Mouse (Mus musculus) right cerebral cortex, adult 18-20 months (tissue): Measurements from ENCODE around the gene Arhgap27.
A peak's percentile ranks its signal among the peaks of the same experiment; 100 is the strongest.

ENCODE experiments used
- DNase-seq: peaks from one replicate; pipeline ENCODE4 v3.0.0; 2022; ENCODE audit warnings: mixed read lengths

The Arhgap27 gene

DNA sequence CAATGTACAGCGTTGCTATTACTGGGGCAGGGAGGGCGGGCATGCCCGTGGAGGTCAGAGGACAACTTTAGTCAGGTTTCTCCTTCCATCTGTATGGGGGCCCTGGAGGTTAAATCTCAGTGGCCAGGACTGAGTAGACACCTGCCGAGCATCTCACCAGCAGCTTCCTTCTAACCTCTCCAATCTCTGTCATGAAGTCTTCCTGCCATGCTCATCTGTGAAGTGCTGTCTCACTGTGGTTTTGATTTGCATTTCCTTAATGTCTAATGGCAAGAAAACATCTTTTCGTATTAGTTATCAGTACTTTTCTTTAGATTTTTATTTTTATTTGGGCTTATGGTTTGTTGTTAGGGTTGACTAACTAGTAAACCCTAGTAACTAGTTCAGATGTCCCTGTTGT lies 17.0 kb upstream of the Arhgap27 start:
- no peak for DNase-seq

DNA sequence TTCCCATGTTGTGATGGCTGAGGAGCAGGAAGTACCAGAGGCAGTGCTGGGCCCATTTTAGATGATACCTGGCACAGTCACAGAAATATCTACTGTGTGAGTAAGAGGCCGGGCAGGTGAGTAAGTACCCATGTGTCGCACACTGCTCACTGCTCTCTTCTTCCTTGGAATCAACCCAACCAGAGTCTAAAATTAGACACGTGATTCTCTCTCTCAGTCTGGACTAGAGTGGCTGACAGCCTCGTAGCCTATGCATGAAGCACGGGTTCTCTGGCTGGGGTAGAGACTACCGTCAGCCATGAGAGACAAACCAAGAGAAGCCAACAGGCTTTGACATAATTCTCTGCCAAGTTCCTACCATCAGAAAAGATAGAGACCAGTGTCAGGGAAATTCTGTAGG lies 14.8 kb upstream of the Arhgap27 start:
- DNase-seq: no peak

DNA sequence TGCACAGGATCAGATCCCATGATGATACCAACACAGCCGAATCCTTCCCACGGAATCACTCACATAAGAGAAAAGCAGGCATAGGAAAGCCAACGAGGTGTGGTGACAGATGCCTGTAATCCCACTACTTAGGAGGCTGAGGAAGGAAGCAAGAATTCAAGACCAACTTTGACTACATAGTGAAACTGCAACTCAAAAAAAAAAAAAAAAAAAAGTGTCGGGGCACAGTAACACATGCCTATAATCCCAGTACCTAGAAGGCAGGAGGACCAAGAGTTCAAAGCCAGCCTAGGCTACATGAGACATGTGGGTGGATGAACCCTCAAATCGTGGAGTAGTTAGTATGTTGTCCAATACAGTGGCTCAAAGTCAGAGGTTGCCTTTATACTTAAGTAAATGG lies 12.3 kb upstream of the Arhgap27 start:
- DNase-seq: no peak

DNA sequence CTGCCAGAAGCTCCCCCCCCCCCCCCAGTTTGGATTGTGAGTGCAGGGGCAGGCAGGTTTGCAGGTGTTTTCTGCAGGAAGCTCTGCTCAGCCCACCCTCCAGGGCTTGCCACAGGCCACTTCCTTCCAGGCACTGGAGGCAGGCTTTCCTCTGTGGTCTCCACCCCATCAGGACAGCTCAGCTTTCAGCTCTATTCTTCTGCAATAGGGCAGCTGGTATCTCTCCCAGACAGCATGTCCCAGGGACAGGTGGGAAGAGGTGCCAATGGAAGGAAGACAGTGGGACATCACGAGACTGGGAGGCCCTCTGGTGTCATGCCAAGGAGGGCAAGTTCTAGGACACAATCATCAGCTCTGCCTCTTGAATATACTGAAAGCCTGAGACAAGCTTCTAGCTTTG lies 11.8 kb upstream of the Arhgap27 start:
- no peak for DNase-seq

DNA sequence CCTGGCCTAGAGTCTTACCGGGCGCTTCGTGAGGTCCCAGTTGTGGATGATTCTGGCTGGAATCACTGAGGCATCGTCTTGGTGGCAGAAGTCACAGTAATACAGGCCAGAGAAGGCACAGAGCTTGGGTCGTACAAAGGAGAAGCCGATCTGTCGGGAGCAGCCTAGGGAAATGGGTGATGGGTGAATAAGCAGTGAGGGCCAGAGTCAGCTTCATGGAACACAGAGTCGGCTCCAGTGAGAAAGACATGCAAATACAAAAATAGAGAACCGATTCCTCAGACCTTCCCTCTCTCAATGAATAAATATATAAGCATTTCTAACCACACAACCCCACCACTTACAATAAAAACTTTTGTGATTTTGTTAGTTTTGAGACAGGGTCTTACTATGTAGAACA lies 10.4 kb upstream of the Arhgap27 start:
- DNase-seq: no peak

DNA sequence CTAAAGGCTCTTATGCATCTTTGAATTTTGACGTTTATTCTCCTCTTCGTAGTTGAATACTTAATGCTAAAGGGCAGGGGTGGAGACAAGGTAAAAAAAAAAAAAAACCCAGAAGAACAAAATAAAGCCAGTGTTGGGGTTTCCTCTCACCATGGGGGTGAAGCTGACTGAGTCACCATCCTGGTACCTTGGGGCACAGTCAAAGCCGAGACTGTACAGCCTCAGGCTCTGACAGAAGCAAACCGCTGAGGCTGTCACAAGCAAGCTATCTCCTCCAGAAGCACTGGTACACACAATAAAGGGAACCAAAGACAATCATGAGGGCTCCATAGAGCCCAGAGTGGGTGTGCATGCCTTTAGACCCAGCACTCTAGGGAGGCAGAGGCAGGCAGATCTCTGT lies 9.1 kb upstream of the Arhgap27 start:
- DNase-seq: no peak

DNA sequence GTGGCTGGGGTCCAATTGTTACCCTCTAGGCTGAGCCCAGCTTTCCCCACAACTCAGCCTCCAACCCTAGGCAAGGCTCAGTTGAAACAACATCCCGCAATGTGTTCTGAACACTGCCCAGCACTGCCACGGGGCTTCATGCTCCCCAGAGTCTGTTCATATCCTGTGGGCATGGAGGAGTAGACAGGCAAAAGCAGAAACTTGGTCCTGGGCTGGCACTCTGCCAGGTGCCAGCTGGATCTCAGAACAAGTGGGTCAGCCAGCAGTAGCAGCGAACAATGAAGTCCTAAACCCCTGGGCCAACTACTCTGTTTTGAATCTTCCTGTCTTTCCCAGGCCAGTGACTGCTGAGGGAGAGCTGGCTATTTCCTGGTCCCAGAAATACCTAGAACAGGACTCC lies 8.6 kb upstream of the Arhgap27 start:
- DNase-seq: peak; percentile 46

DNA sequence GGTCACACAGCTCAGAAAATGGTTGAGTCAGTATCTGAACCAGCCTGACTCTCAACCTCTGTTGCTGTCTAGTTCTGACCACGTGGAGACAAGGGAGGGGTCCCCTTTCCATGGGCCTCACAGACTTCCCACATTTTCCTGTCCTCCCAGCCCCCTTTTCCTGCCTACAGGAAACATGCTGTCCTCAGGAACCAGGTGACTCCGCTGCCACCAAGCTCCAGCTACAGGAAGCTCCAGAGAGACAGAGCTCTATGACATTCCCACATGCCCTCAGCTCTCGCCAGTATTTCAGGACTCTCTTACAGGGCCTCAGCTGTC lies 7.7 kb upstream of the Arhgap27 start:
- no peak for DNase-seq

DNA sequence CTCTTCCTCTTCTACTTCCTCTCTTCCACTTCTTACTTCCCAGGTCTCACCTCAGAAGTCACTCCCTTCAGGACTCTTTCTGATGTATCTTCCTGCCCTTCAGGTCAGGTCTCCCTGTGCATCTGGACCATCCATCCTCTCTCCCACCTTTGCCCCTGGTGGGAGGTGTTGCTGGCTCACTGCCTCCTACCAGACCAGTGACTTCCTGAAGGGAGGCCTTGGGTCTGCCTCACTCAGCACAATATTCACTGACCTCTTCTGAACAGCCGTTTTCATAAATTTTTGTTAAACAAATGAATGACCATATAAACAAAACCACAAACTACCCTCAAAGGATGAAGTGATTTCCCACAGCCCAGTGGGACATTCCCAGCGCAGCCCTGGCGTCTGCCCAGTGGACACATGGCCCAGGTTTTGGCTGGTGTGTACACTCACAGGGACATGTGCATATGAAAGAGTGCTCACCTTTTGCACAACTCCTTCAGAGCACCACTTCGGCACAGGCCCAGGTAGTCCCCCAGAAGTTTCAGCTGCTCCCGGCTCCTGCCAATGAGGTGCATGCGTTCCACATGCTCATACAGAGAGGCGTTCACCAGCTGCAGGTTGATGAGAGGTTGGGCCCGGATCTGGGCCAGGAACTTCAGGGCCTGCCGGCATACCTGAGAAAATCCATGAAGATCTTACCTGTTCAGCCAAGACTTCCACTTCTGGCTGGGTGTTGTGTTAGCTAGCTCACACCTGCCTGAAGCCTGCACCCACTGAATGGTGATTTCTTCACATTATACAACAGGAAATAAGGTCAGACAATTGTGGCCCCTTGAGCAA lies 7.1 kb upstream of the Arhgap27 start:
- no peak for DNase-seq

DNA sequence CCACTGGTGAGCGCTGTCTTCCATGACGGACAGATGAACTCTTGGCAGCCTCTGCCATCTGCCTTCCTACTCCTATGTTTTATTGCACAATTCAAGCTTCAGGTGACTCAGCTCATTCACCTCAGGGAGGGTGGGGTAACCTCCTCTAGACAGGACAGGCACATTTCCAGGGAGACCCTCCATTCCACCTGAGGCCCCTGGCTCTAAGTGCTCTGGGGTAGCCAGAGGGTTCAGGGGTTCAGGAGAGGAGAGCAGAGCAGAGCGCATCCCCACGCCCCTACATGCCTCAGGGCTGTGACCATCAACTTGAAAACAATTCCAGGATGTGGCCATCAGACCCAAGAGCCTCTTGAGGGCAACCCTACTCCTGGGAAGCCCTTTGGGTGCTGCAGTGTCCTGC lies 2.0 kb upstream of the Arhgap27 start:
- DNase-seq: no peak

DNA sequence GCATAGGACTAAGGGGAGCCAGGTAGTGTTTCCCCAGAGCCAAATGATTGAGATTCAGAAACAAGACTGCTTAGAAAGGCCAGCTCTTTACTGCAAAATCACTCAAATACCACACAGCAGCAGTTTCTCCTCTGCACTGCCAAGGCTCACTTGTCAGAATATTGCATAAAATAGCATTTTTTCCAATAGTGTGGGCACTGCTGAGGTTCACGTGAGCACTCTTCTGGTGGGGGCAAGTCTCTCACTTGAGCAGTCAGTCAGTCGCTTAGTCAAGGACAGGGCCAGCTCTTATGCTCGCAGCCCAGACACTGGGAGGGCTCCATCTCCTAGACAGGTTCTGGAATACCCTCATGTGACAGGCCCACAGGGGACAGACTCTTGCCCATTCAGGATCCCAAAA lies 1.5 kb upstream of the Arhgap27 start:
- DNase-seq: peak; percentile 36

DNA sequence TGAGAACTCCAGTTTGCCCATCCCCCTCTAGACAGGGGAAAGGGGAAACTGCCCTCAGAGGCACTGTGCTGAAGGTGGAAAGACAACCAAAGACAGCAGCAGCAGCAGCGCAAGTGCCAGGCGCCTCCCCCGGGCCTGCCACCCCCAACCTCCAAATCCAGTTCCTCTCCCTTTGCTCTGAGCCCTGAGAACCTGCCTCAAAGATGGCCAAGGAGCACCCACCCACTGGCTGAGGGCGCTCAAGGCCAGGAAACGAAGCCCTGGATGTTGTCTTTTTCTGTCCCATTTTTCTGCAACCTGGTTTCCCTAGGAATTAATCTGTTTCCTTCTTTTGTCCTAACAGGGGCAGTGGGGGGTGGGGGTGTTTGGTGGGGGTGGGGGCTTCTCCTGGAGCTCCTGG lies 843 bp upstream of the Arhgap27 start:
- DNase-seq: peak; percentile 35

DNA sequence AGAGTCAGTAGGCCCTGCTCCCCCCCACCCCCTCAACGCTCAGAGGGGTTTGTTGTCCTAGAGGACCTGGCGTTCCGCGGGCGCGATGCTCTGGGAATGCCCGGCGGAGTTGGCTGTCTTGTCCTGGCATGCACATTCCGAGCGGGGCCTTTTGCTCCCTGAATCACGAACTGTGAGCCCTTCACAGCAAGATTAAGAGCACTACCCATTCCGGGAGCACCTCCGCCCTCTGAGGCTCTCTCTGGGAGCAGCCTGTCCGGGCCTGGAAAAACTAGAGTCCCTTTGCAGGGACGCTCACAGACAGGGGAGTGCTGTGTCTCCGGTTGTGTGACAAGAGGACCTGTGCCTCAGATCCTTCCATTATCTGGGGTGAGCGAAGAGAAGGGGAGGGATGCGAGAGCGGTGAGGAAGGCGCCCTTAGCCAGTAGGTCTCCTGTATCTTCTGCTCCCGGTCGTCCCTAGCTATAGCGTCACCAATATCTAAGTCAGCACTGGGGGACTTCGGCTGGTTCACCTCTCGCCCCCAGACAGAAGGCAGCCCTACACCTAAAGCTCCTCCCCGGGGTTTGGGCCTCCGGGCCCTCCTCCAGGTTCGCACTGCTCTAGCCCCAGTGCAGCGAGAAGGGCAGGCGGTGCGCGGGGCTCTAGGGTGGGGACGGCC lies 841 bp downstream of the Arhgap27 start:
- DNase-seq: no peak

DNA sequence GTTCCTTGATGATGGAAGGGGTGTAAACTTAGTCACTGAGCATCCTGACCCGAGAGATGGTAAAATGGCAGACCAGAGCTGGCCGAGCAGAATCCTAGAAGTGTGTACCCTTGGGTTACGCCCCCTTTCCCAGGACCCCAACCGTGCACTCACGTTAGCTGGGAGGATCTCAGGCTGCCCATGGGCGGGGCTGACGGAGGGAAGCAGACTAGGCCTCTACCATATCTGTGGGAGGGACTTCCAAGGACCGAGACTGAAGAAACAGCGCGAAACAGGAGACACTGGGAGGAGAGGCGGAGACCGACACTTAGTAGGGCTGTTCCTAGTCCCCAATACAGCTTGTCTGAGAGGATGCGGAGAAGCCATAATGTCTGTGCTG lies 1.4 kb downstream of the Arhgap27 start:
- no peak for DNase-seq

DNA sequence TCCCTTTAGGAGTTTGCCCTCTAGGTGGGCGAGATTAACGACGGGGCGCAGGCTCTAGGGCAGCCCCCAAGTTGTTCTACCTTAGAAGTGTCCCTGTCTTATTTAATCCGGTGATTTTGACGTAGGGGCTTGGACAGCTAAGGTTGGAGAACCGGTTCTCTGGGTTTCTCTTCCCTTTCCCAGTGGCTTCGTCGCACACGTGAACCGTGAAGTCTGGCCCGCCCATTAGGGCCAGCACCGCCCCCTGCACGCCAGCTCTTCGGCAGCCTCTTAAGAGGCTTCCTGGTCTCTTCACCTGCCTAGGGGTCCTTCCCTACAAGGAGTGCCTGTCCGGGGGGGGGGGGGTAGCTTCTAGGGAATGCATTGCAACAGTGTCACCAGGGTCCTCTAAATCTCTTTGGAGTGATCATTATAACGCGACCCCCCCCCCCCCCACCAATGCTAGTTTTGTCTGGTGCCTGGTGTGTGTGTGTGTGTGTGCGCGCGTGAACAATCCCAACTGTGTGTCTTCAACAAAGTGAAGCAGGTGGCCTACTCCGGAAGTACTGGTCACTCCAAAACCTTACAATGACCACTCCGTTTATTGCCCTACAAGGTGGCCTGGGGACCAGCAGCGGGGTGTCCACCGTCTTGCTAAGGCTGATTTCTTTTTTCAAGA lies 2.0 kb downstream of the Arhgap27 start:
- DNase-seq: no peak

DNA sequence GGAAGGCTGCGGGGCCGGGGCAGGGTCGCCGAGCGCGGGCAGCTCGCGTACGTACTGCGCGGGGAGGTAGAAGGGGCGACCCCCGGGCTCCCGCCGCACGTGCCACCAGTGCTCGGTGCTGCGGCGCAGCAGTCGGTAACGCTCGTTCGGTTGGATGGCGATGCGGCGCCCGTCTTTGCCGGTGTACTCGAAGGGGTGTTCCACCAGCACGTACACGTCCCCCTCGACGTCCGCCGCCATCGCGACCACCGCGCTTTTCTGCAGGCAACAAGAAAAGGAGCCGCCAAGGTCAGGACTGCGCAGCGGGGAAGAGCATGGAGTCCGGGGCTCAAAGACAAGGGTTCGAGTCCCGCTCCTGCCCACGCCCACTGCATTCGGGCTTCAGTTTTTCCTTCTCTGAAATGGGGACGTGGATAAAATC lies 2.8 kb downstream of the Arhgap27 start:
- no peak for DNase-seq

DNA sequence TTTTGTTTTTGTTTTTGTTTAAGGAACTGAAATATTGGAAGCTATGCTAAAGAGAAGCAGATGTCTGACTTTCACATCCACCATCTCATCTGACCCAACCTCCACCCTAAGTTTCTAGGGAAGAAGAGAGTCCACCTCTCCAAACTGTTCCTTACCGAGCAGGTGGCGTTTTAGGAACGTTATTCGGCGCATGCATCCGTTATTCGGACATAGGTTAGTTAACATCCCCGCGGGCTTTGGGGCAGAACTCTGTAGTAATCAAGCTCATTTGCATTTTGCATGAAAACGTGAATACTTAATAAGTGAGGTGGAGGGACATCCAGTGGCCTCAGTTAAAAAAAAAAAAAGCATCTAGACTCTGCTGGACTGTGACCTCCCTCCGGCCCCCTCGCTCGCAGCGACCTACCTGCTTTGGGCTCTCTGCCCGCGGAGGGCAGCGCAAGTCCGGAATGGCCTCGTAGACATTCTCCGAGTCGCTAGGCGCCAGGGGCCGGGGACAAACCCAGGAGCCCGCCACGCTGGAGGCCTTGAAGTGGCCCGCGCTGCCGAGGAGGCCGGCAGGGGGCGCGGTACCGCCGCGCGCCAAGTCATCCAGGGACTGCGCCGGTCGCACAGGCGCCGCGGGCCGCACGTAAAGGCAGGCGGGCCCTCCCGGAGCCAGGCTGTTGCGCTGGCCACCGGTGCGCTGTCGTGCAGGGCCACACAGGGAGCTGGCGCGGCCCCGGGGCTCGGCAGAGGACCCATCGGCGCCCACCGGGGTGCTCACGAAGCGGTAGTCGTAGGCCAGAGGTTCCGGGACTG lies 3.5 kb downstream of the Arhgap27 start:
- DNase-seq: peak; percentile 85

DNA sequence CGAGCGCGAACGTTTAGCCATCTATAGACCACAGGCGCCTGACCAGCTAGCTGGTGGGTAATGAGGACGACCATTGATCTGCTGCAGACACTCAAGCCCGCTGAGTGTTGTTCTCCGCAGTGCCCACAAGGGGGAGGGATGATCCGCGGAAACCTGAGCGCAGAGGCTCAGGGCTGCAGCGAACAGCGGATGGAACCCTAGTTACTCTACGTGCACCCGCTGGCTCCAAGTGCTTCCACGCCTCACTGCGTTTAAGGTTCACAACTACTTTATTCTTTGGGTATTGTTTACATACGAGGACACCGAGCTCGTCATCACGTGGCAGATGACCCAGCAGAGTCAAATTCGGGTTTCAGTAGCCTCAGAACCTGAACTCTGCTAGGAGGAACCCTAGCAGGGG lies 4.4 kb downstream of the Arhgap27 start:
- DNase-seq: peak; percentile 70

DNA sequence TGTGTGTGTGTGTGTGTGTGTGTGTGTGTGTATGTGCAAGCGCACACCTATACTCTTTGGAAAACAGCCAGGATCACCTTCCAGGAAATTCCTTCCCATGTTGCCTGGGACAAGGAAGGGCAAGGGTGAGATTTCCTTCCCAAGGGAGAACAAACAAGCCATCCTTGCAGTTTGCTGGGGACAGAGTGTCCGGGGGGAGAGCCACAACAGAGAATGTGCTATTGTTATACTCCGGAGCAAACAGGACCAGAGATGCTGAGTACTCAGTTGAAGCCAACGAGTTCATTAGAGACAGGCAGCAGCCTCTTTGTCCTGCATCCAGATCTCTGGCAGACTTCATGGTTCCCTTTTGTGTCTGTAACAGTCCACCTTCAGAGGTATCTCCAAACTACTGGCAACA lies 5.2 kb downstream of the Arhgap27 start:
- DNase-seq: no peak

DNA sequence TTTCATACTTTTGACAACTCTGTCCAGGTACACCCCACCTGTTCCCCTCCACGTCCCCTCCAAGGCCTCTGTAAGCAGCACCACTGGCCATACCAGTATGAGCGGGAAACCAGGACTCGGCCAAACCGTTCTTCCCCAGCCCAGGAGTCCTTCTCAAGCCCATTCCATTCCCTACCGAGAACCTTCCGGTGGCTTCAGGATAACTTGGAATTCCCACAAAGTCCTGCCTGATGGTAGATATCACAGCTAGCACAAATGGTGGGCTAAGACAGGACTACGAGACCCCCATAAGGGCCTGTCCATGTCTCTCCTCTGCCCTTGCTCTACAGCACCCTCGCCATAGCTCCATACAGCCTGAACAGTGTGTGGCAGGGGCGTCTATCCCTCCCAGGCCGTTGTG lies 5.8 kb downstream of the Arhgap27 start:
- no peak for DNase-seq

DNA sequence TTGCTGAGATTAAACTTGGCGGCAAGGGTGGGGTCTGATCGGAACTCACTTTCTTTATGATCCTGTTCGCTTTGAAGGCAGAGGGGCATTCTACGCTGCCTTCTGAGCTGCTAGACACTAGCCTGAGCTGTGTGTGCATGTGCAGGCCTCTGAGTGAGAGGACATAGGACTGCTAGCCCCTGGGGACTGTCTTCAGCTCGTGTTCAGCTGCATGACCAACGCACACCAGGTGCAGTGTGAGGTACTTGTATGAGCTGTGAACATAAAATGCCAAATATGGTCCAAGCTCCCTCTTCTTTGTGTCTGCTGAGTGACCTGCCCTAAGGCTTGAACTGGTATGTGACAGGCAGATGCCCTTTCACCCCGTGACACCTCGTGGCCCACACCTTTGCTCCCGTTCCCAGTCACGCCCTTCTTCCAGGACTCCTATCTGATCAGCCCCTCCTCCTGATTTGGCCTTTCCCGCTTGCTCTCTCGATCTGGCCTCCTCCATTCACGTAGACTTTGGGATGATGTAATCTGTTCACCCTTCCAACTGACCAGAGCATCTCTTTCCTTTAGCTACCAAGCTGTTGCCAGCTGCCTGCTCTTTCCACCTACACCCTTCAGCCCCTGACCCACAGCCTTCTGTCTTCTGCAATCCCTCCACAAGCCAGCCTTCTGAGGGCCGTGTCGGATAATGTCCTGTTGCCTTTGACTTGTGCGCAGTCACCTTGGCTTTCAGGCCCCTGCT lies 6.4 kb downstream of the Arhgap27 start:
- DNase-seq: no peak

DNA sequence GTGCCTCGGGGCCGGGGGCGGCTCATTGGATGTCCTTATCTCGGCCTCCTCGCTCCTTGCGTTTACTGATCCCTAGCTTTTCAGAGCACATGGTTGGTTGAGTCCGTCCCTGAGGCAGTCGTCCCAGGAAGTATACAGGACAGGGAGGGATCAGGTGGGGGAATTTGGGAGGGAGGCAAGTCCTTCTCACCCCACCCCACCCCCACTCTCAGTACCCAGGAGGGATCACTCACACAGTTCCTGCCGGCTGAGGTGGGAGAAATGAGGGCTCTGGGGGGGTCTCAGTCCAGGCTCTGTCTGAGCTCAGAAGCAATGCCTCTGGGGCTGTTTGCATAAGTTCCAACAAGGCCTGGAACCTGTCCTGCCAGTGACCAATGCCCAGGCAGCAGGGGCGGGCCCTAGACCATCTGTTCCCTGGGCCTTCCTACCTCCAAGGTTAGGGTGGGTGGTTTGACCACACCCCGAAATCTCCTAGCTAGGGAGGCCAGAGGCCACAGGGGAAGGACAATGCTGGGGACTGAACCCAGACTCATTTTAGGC lies 7.4 kb downstream of the Arhgap27 start:
- no peak for DNase-seq

DNA sequence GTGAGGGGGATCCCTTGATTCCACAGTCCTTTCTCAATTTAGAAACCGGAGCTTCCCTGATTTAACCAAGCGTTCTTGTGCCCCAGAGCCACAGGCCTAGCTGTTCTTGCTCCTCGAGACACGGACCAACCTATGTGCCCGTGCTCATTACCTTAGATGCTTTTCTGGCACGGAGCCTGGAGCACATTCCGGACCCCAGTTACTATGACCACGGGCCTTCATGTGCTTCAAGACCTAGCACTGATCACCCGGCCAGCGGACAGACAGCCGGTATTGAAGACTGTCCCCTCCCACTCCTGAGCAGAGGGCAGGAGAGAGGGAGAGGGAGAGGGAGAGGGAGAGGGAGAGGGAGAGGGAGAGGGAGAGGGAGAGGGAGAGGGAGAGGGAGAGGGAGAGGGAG lies 8.2 kb downstream of the Arhgap27 start:
- no peak for DNase-seq
